Mouse (Mus musculus) ES-Bruce4 (cell line): Measurements from ENCODE around the gene Dcst1. TPM values are rescaled to one million over a fixed set of nuclear protein-coding genes. Genes with fewer than 3 reads are reported as not detected.

Experiments used
- H3K27ac ChIP-seq: 2 replicates; pipeline ENCODE4 v1.5.1; 2012; ENCODE audit warnings: low read length, inconsistent platforms; ENCODE audit not compliant: insufficient read depth
- H3K27me3 ChIP-seq: 2 replicates; pipeline ENCODE4 v1.6.1; 2012; ENCODE audit warnings: mild to moderate bottlenecking, low read length, inconsistent platforms; ENCODE audit not compliant: control insufficient read depth, poor library complexity, insufficient read depth, severe bottlenecking
- H3K36me3 ChIP-seq: 2 replicates; pipeline ENCODE4 v1.6.1; 2012; ENCODE audit warnings: inconsistent platforms, mild to moderate bottlenecking, low read length, moderate library complexity; ENCODE audit not compliant: control insufficient read depth, poor library complexity, insufficient read depth, severe bottlenecking
- H3K4me1 ChIP-seq: one replicate; pipeline ENCODE4 v1.8.1; 2011; ENCODE audit warnings: low read length; ENCODE audit not compliant: control insufficient read depth, insufficient read depth
- H3K4me3 ChIP-seq: 2 replicates; pipeline ENCODE4 v1.5.1; 2011; ENCODE audit warnings: low read depth, mild to moderate bottlenecking, low read length
- H3K9ac ChIP-seq: 2 replicates; pipeline ENCODE4 v1.6.1; 2012; ENCODE audit warnings: low read depth, mild to moderate bottlenecking, inconsistent platforms; ENCODE audit not compliant: poor library complexity, severe bottlenecking
- H3K9me3 ChIP-seq: replicated peaks from 2 replicates; pipeline ENCODE4 v1.6.1; 2012; ENCODE audit warnings: mild to moderate bottlenecking, low read length, inconsistent platforms; ENCODE audit not compliant: control insufficient read depth, poor library complexity, insufficient read depth, severe bottlenecking
- CTCF ChIP-seq: IDR thresholded peaks from one replicate; pipeline ENCODE4 v1.8.1; 2011; ENCODE audit warnings: low read depth, low read length
- EP300 ChIP-seq: IDR thresholded peaks from 2 replicates; pipeline ENCODE4 v1.6.1; 2011; ENCODE audit warnings: low read depth, low read length; ENCODE audit not compliant: insufficient read depth
- POLR2A ChIP-seq: IDR thresholded peaks from one replicate; pipeline ENCODE4 v1.8.1; 2011; ENCODE audit warnings: low read length; ENCODE audit not compliant: insufficient read depth
- polyA plus RNA-seq: library from polyadenylated mRNA; stranded (reverse); fragments of >200 nt; gene quantifications from 2 replicates; pipeline ENCODE4 v1.2.4, GENCODE M21; 2011; ENCODE audit warnings: low read depth; ENCODE audit not compliant: missing spikeins, insufficient read depth, insufficient read length

Gene Dcst1
- polyA plus RNA-seq, 1 experiment, result not detected

DNA sequence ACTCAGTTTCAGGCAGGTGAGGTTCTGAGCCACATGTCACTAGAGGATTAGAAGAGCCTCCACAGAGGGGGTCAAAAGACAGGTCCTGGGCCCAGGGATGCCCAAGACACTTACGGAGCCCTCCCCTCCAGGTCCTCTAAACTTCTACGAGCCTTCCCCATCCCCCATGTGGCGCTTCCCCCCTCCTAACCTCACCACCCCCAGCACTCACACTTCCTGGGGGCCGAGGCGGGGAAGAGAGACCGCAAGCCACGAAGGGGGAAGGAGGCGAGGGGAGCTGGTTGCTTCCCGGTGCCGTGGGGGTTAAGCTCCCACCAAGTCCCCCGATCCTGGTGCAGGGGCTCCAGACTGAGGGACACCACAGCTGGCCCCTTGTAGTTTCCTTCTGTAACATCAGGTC, 20.4 kb upstream of the Dcst1 start:
- Histone ChIP-seq H3K36me3 (no peaks in the 10 kb centered on the region; the same call in 1 of the 2 replicates), H3K4me3 (no peak overlapping the region), H3K27me3 (no peaks in the 10 kb centered on the region), H3K27ac (no peak overlapping the region), H3K9ac (peak overlapping the region; percentile 16; the same call in 1 of the 2 replicates), H3K9me3 (no peaks in the 10 kb centered on the region), H3K4me1 (peaks cover 16% of the 10 kb centered on the region)
- TF ChIP-seq EP300 (no peak), CTCF (no peak), POLR2A (no peak)

DNA sequence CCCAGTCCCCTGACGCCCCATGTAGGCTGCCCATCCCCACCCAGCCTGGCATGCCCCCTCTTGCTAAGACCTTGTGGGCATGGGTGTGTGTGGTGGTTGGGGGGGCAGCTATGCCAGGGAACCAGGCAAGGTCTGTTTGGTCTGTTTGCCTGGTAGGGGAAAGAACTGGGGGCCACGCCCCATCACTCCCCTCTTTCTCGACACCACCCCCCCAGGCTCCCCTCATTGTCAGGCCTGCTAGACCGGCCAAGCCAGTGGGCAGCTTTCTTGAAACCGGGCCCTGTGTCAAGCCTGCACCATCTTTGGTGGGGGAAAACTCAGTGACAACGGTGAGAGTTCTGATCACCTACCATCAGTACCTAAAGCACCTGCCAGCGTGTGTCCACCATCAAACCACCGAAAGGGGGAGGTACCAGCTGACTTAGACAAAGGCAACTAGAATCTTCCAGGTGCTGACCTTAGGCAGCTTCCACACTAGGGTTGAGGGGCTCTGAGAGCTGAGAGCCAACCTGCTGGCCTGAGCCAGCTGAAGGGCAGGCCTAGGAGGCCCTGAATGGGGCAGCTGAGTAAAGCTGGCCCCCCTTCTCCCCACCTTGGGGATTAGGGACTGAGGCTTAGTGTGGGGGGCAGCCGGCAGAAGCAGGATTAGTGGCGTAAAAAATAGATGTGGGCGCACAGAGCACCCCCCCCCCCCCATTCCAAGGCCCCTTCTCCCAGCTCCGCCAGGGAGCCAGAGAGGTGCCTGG, 19.5 kb upstream of the Dcst1 start:
- no peak for TF ChIP-seq POLR2A
- TF ChIP-seq CTCF, result no peak
- TF ChIP-seq EP300, result no peak
- Histone ChIP-seq H3K27ac (no peak overlapping the region), H3K9me3 (no peaks in the 10 kb centered on the region), H3K4me1 (peaks cover 19% of the 10 kb centered on the region), H3K27me3 (no peaks in the 10 kb centered on the region), H3K36me3 (no peaks in the 10 kb centered on the region; the same call in 1 of the 2 replicates), H3K9ac (0 out of 2 replicates have a peak overlapping the region, but pooled peaks have one; percentile 16), H3K4me3 (no peak overlapping the region)

DNA sequence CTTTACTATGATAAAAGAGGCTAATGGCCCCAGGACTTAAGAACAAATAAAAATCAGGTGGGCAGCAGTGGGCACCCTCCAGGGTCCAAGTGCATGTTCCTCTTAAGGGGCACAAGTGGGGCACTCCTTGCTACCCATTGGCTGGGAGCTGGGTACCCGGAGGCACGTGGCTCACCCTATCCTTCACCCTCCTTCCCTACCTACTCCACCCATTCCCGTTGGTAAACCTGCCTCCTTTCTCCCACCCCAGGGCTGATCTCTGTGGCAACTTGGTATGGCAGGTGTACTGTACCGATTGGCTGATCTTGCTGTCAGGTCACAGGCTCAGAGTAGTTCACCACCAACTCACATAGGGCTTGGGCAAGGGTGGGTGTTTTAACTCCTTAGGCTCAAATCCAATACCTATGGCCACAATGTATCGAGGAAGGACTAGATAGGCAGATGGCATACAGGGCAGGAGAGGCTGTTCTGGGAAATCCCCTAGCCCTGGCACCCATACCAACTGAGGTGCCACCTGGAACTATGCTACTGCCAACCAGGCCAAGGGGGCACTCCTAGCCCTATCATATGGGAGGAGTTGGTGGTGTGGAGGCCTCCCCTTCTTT, 18.7 kb upstream of the Dcst1 start:
- Histone ChIP-seq H3K4me3 (no peak overlapping the region), H3K4me1 (peaks cover 21% of the 10 kb centered on the region), H3K27ac (peak overlapping the region; percentile 95), H3K9ac (no peak overlapping the region), H3K9me3 (no peaks in the 10 kb centered on the region), H3K27me3 (no peaks in the 10 kb centered on the region), H3K36me3 (no peaks in the 10 kb centered on the region; the same call in 1 of the 2 replicates)
- TF ChIP-seq POLR2A (no peak), EP300 (no peak), CTCF (no peak)

DNA sequence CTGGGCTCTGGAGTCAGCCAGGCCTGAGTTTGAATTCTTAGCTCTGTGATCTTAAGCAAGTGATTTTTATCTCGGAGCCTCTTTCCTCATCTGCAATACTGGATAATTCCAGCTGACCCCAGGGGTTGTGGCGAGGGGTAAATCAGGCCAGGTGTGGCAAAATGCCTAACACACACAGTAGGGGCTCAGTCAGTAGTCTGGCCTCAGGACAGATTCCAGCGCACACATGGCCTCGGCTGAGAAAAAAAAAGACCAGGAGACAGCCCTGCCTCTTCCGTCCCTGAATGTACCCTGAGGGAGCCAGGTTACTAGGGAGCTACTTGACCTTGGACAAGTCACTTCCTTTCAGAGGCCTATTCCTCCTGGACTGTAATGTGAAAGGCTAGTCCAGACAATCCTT, 17.9 kb upstream of the Dcst1 start:
- H3K27me3 ChIP-seq, result no peaks in the 10 kb centered on the region
- H3K9ac ChIP-seq, result no peak overlapping the region
- no peaks in the 10 kb centered on the region; the same call in 1 of the 2 replicates for H3K36me3 ChIP-seq
- no peaks in the 10 kb centered on the region for H3K9me3 ChIP-seq
- no peak overlapping the region for H3K4me3 ChIP-seq
- peaks cover 21% of the 10 kb centered on the region for H3K4me1 ChIP-seq
- TF ChIP-seq CTCF (no peak), EP300 (no peak), POLR2A (no peak)
- peak overlapping the region; percentile 95 for H3K27ac ChIP-seq

DNA sequence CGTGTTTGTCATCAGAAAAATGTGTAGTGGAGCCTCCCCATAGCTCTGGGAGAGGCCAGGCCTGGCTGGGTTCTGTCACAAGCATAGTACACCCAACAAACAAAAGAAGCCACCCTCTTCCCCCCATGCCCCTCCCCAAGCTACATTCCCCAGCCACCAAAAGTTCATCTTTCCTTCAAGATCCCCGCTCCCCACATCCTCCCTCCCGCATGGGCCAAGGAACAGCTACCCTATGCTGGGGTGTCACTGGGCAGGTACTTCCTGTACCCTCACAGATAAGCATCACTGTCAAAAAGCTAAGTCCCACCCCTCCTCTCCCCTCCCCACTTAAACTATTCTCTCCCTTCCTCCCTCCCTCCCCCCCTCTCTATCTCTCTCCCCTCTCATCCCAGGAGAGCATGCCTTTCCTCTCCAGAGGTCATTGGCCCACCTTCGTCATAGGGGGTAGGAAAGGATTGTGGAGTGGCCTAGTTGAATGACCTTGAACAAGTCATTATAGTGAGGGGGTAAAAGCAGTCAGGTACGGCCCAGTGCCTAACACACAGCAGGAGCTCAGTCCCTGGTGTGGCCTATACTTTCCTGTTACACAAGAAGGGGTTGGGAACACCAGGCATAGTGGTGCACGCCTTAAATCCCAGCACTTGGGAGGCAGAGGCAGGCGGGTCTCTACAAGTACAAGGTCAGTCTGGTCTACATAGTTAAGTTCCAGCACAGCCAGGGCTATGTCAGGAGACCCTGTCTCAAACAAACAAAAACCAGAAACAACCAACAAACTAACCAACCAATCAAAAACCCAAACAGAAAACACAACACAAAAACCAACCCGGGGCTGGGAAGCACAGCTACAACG, 17.2 kb upstream of the Dcst1 start:
- Histone ChIP-seq H3K4me3 (no peak overlapping the region), H3K36me3 (no peaks in the 10 kb centered on the region; the same call in 1 of the 2 replicates), H3K9me3 (no peaks in the 10 kb centered on the region), H3K9ac (no peak overlapping the region), H3K27me3 (no peaks in the 10 kb centered on the region), H3K4me1 (peaks cover 21% of the 10 kb centered on the region), H3K27ac (peak overlapping the region; percentile 95)
- TF ChIP-seq EP300 (no peak), POLR2A (no peak), CTCF (no peak)
